8 mouse cellular contexts compared by ENCODE assay signal in the genomic region with DNA sequence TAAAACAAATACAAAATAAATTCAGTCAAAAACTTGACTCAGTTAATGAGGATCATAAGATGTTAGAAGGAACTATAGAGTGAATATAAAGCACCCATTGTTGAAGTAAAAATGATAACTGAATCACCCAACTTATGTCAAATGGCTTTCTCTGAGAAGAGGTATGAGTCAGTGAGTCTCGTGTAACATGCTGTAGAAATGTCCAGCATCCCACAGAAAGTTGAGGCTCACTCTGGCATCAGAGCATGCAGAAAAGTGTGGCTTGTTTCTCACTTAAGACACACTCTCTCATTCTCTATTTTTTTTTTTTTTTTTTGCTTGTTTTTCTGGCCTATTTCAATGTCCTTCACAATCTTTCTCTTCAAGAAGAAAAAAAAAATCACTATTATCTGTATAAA. TPM values are rescaled to one million over a fixed set of nuclear protein-coding genes. Genes with fewer than 3 reads are reported as not detected.
DNase-seq lines count a peak whose midpoint lies in the region; ATAC-seq and TF ChIP-seq lines count a peak whose summit lies in the region.
"Had no signal": no experiment of that assay in that cellular context is flagged by ENCODE, and none has a peak within 500 bp of the region (broad histone marks: within the 10 kb centered on the region; RNA-seq: fewer than 3 reads in every experiment).

No protein-coding gene starts in this region.

- TF ChIP-seq CTCF in lung, postnatal 0 days (IDR thresholded peaks at IDR 0.05), result no peak
- no peak for TF ChIP-seq CTCF in embryonic fibroblast, embryonic 13.5 days (IDR thresholded peaks at IDR 0.05; ENCODE audit: borderline replicate concordance, insufficient read depth, low read length)

- no peaks in the 10 kb centered on the region for H3K9me3 ChIP-seq in lung, postnatal 0 days (ENCODE audit: low read length)
- H3K9me3 ChIP-seq in limb, embryonic 13.5 days, result no peaks in the 10 kb centered on the region
- no peaks in the 10 kb centered on the region for H3K9me3 ChIP-seq in stomach, embryonic 16.5 days (replicated peaks; ENCODE audit: control insufficient read depth, low read length)

- no peaks in the 10 kb centered on the region for H3K27me3 ChIP-seq in lung, postnatal 0 days (replicated peaks; ENCODE audit: insufficient read depth, low read length)
- no peaks in the 10 kb centered on the region for H3K27me3 ChIP-seq in limb, embryonic 13.5 days
- H3K27me3 ChIP-seq in stomach, embryonic 16.5 days (ENCODE audit: control insufficient read depth, insufficient read depth, low read length), result no peaks in the 10 kb centered on the region

- H3K27ac ChIP-seq in lung, postnatal 0 days (ENCODE audit: low read length), result peak overlapping the region; percentile 95
- H3K27ac ChIP-seq in embryonic fibroblast, embryonic 13.5 days (ENCODE audit: insufficient read depth, low read length), result peak overlapping the region; percentile 95
- peak overlapping the region; percentile 98 for H3K27ac ChIP-seq in limb, embryonic 13.5 days
- peak overlapping the region; percentile 99 for H3K27ac ChIP-seq in stomach, embryonic 16.5 days (ENCODE audit: low read length)

- DNase-seq in lung, postnatal 0 days (ENCODE audit: low spot score), result no peak
- no peak for DNase-seq in lung, postnatal 4 days
- no peak for DNase-seq in gastrocnemius, postnatal 4 days (ENCODE audit: low spot score in 2 of 2)
- DNase-seq in spleen, postnatal 10 days (ENCODE audit: low spot score in 2 of 2), result no peak

- peak overlapping the region; percentile 44 for H3K4me2 ChIP-seq in lung, postnatal 0 days (replicated peaks; ENCODE audit: low read depth, low read length)
- peak overlapping the region; percentile 58 for H3K4me2 ChIP-seq in limb, embryonic 13.5 days (replicated peaks)
- H3K4me2 ChIP-seq in stomach, embryonic 16.5 days (ENCODE audit: low read depth, low read length), result peak overlapping the region; percentile 56

- ATAC-seq in lung, postnatal 0 days, result no peak
- ATAC-seq in limb, embryonic 13.5 days (ENCODE audit: low FRiP score, low read depth), result no peak
- no peak for ATAC-seq in stomach, embryonic 16.5 days (ENCODE audit: insufficient read depth, low FRiP score)

- 17% methylated on average over 1 of the region's 1 CpGs for WGBS in lung, postnatal 0 days
- WGBS in limb, embryonic 13.5 days, result 14% methylated on average over 1 of the region's 1 CpGs
- 12% methylated on average over 1 of the region's 1 CpGs for WGBS in stomach, embryonic 16.5 days

- H3K4me1 ChIP-seq in lung, postnatal 0 days (ENCODE audit: insufficient read depth, low read depth, low read length), result peaks cover 10% of the 10 kb centered on the region; the same call in 1 of the 2 replicates
- peaks cover 6% of the 10 kb centered on the region; the same call in 1 of the 2 replicates for H3K4me1 ChIP-seq in embryonic fibroblast, embryonic 13.5 days (ENCODE audit: control insufficient read depth, insufficient read depth, low read length)
- H3K4me1 ChIP-seq in limb, embryonic 13.5 days, result peaks cover 39% of the 10 kb centered on the region
- H3K4me1 ChIP-seq in stomach, embryonic 16.5 days (ENCODE audit: control insufficient read depth, insufficient read depth, low read length), result peaks cover 32% of the 10 kb centered on the region

- TF ChIP-seq POLR2A in embryonic fibroblast, embryonic 13.5 days (IDR thresholded peaks at IDR 0.05; ENCODE audit: low read depth, low read length), result no peak; the same call in 1 of the 2 replicates

- no peak overlapping the region for H3K9ac ChIP-seq in lung, postnatal 0 days (replicated peaks; ENCODE audit: low read depth)
- peak overlapping the region; percentile 93 for H3K9ac ChIP-seq in limb, embryonic 13.5 days
- peak overlapping the region; percentile 81; the same call in 1 of the 2 replicates for H3K9ac ChIP-seq in stomach, embryonic 16.5 days (ENCODE audit: low read length)

- no peak for TF ChIP-seq EP300 in lung, postnatal 0 days (IDR thresholded peaks at IDR 0.05)

- H3K36me3 ChIP-seq in lung, postnatal 0 days (ENCODE audit: insufficient read depth, low read length), result no peaks in the 10 kb centered on the region; the same call in 1 of the 2 replicates
- H3K36me3 ChIP-seq in limb, embryonic 13.5 days, result peaks cover 11% of the 10 kb centered on the region
- no peaks in the 10 kb centered on the region for H3K36me3 ChIP-seq in stomach, embryonic 16.5 days (ENCODE audit: control insufficient read depth, insufficient read depth, low read length)

- H3K4me3 ChIP-seq in lung, postnatal 0 days (ENCODE audit: low read depth, low read length), result 0 out of 2 replicates have a peak overlapping the region, but pooled peaks have one; percentile 83
- peak overlapping the region; percentile 50; the same call in 1 of the 2 replicates for H3K4me3 ChIP-seq in embryonic fibroblast, embryonic 13.5 days (ENCODE audit: insufficient read depth, low read length)
- H3K4me3 ChIP-seq in limb, embryonic 13.5 days, result peak overlapping the region; percentile 80
- H3K4me3 ChIP-seq in stomach, embryonic 16.5 days (replicated peaks; ENCODE audit: low read length), result peak overlapping the region; percentile 69

RNA-seq across cellular contexts. Expression of gene Laptm4a, which starts 0.5 kb away (rescaled TPM):
- 467 and 484 TPM in 2 replicates for polyA plus RNA-seq in lung, postnatal 0 days (2015; fragmentation: Nextera tagmentation; extraction: Ambion mirVana)
- 780 and 861 TPM in 2 replicates for polyA plus RNA-seq in embryonic fibroblast, embryonic 13.5 days (2011; ENCODE audit: insufficient read length, low read depth, missing spikeins)
- polyA plus RNA-seq in limb, embryonic 13.5 days (2015; fragmentation: Nextera tagmentation; extraction: Ambion mirVana), result 391 and 410 TPM in 2 replicates
- polyA plus RNA-seq in stomach, embryonic 16.5 days (2015; fragmentation: Nextera tagmentation; extraction: Ambion mirVana), result 358 and 361 TPM in 2 replicates
- 100 to 1,000 TPM; 425 to 463 TPM for total RNA-seq in gastrocnemius, postnatal 4 days (2021)

RNA-seq across cellular contexts. Expression of gene Matn3, which starts 26.7 kb away (rescaled TPM):
- 0.33 and 0.52 TPM in 2 replicates for polyA plus RNA-seq in lung, postnatal 0 days (2015; fragmentation: Nextera tagmentation; extraction: Ambion mirVana)
- 0.33 and 0.48 TPM in 2 replicates for polyA plus RNA-seq in embryonic fibroblast, embryonic 13.5 days (2011; ENCODE audit: insufficient read length, low read depth, missing spikeins)
- polyA plus RNA-seq in limb, embryonic 13.5 days (2015; fragmentation: Nextera tagmentation; extraction: Ambion mirVana), result 31.5 and 36.3 TPM in 2 replicates
- polyA plus RNA-seq in stomach, embryonic 16.5 days (2015; fragmentation: Nextera tagmentation; extraction: Ambion mirVana), result 0.15 and 0.21 TPM in 2 replicates
- total RNA-seq in gastrocnemius, postnatal 4 days (2021), result under 1 TPM; 0.21 to 0.39 TPM
- polyA plus RNA-seq: small intestine, adult 2 months had no signal

RNA-seq across cellular contexts. Expression of gene Wdr35, which starts 52.7 kb away (rescaled TPM):
- polyA plus RNA-seq in lung, postnatal 0 days (2015; fragmentation: Nextera tagmentation; extraction: Ambion mirVana), result 7.6 and 10.4 TPM in 2 replicates
- polyA plus RNA-seq in embryonic fibroblast, embryonic 13.5 days (2011; ENCODE audit: insufficient read length, low read depth, missing spikeins), result 31.9 and 33.4 TPM in 2 replicates
- polyA plus RNA-seq in limb, embryonic 13.5 days (2015; fragmentation: Nextera tagmentation; extraction: Ambion mirVana), result 28.6 and 29.9 TPM in 2 replicates
- polyA plus RNA-seq in stomach, embryonic 16.5 days (2015; fragmentation: Nextera tagmentation; extraction: Ambion mirVana), result 14.7 and 15.0 TPM in 2 replicates
- 10 to 100 TPM; 14.6 to 17.2 TPM for total RNA-seq in gastrocnemius, postnatal 4 days (2021)

Comparison
In these comparisons a context has a peak if more than half of its experiments do, and no peak if none do; other contexts are left out.
1. RNA of gene Matn3, which starts 26.7 kb away (polyA plus RNA-seq): 31.5 to 36.3 TPM in limb, embryonic 13.5 days; 0.33 to 0.52 TPM in lung, postnatal 0 days, 0.33 to 0.48 TPM in embryonic fibroblast, embryonic 13.5 days and 0.15 to 0.21 TPM in stomach, embryonic 16.5 days; every median in the first group is over 10 times any median in the second.
2. Peak in every context shown above with its lines, with median percentiles within 50 percentile points of each other: H3K27ac ChIP-seq, H3K4me2 ChIP-seq and H3K4me3 ChIP-seq.